Mouse (Mus musculus): ENCODE results near the gene Ripor1. TPM values are rescaled to one million over a fixed set of nuclear protein-coding genes. Genes with fewer than 3 reads are reported as not detected.
A peak's percentile ranks its signal among the peaks of the same experiment; 100 is the strongest.
"Not testable (repeated sequence)": the region's sequence is repeated elsewhere in the genome, so short reads cannot be mapped to it uniquely, and the experiment has no call there.

Gene Ripor1
- 179 and 221 TPM in 2 replicates for total RNA-seq (2014; fragmentation: Nextera tagmentation)
- total RNA-seq (2017): 8.0 and 11.0 TPM in 2 replicates
- polyA plus RNA-seq (2012): 141 and 150 TPM in 2 replicates

- Histone ChIP-seq H3K9me3 (replicated peaks) (no peaks in the 10 kb centered on the region), H3K4me1 (ENCODE audit: insufficient read depth, low read depth, low read length) (peaks cover 66% of the 10 kb centered on the region), H3K27me3 (ENCODE audit: insufficient read depth, low read length) (no peaks in the 10 kb centered on the region), H3K4me3 (ENCODE audit: low read depth, low read length) (peak within 1 kb of the TSS; percentile 97), H3K36me3 (replicated peaks) (peaks cover 27% of the 10 kb centered on the region)
- TF ChIP-seq GATA1 (IDR thresholded peaks at IDR 0.05; ENCODE audit: borderline replicate concordance, low read length): no peak
- TF ChIP-seq TAL1 (conservative IDR thresholded peaks at IDR 0.05; ENCODE audit: low read depth, low read length): peak; percentile 85
- 0 out of 2 replicates have a peak, but pooled peaks have one; percentile 16 for TF ChIP-seq CTCF (IDR thresholded peaks at IDR 0.05; ENCODE audit: low read depth, low read length)
- TF ChIP-seq GATA2 (IDR thresholded peaks at IDR 0.05; ENCODE audit: borderline replicate concordance, low read depth, low read length): no peak
- ATAC-seq (ENCODE audit: extremely low read depth, insufficient number of reproducible peaks, low FRiP score, poor library complexity, severe bottlenecking): peak; percentile 47
- DNase-seq (ENCODE audit: low spot score): peak; percentile 78
Measured at GRCm38 (mm10) chr8:105604804-105605381, at the start of gene Ripor1. Gene Ripor1 (plus strand): TSS chr8:105605255.

GRCm38 (mm10) chr8:105562863-105563262 lies 42.2 kb upstream of the Ripor1 start:
- Histone ChIP-seq H3K36me3 (replicated peaks) (peaks cover 50% of the 10 kb centered on the region), H3K4me1 (ENCODE audit: insufficient read depth, low read depth, low read length) (peaks cover 45% of the 10 kb centered on the region), H3K4me3 (ENCODE audit: low read depth, low read length) (no peak overlapping the region), H3K27me3 (ENCODE audit: insufficient read depth, low read length) (no peaks in the 10 kb centered on the region), H3K9me3 (replicated peaks) (no peaks in the 10 kb centered on the region)
- no peak for TF ChIP-seq CTCF (IDR thresholded peaks at IDR 0.05; ENCODE audit: low read depth, low read length)
- no peak for TF ChIP-seq POLR2AphosphoS5 (IDR thresholded peaks at IDR 0.05; ENCODE audit: insufficient replicate concordance, low read depth, low read length)
- no peak for TF ChIP-seq GATA2 (IDR thresholded peaks at IDR 0.05; ENCODE audit: borderline replicate concordance, low read depth, low read length)
- no peak for TF ChIP-seq TAL1 (conservative IDR thresholded peaks at IDR 0.05; ENCODE audit: low read depth, low read length)
- TF ChIP-seq GATA1 (IDR thresholded peaks at IDR 0.05; ENCODE audit: borderline replicate concordance, low read length): no peak
- no peak for DNase-seq (ENCODE audit: low spot score)
- no peak for ATAC-seq (ENCODE audit: extremely low read depth, insufficient number of reproducible peaks, low FRiP score, poor library complexity, severe bottlenecking)

GRCm38 (mm10) chr8:105563871-105564270 lies 41.2 kb upstream of the Ripor1 start:
- no peak for ATAC-seq (ENCODE audit: extremely low read depth, insufficient number of reproducible peaks, low FRiP score, poor library complexity, severe bottlenecking)
- peaks cover 45% of the 10 kb centered on the region for H3K4me1 ChIP-seq (ENCODE audit: insufficient read depth, low read depth, low read length)
- no peaks in the 10 kb centered on the region for H3K27me3 ChIP-seq (ENCODE audit: insufficient read depth, low read length)
- no peak for DNase-seq (ENCODE audit: low spot score)
- no peaks in the 10 kb centered on the region for H3K9me3 ChIP-seq (replicated peaks)
- H3K4me3 ChIP-seq (ENCODE audit: low read depth, low read length): no peak overlapping the region
- no peak for TF ChIP-seq GATA1 (IDR thresholded peaks at IDR 0.05; ENCODE audit: borderline replicate concordance, low read length)
- peaks cover 43% of the 10 kb centered on the region for H3K36me3 ChIP-seq (replicated peaks)

GRCm38 (mm10) chr8:105564573-105565229 lies 40.4 kb upstream of the Ripor1 start:
- not testable (repeated sequence) for DNase-seq (ENCODE audit: low spot score); H3K9me3 ChIP-seq (replicated peaks); ATAC-seq (ENCODE audit: extremely low read depth, insufficient number of reproducible peaks, low FRiP score, poor library complexity, severe bottlenecking); H3K27me3 ChIP-seq (ENCODE audit: insufficient read depth, low read length)
- Histone ChIP-seq H3K4me1 (ENCODE audit: insufficient read depth, low read depth, low read length) (peaks cover 45% of the 10 kb centered on the region), H3K36me3 (replicated peaks) (peaks cover 35% of the 10 kb centered on the region), H3K4me3 (ENCODE audit: low read depth, low read length) (peak overlapping the region; percentile 94)

- peak; percentile 24 for DNase-seq (ENCODE audit: low spot score)
- Histone ChIP-seq H3K4me1 (ENCODE audit: insufficient read depth, low read depth, low read length) (peaks cover 45% of the 10 kb centered on the region), H3K9me3 (replicated peaks) (no peaks in the 10 kb centered on the region), H3K36me3 (replicated peaks) (peaks cover 30% of the 10 kb centered on the region), H3K27me3 (ENCODE audit: insufficient read depth, low read length) (no peaks in the 10 kb centered on the region), H3K4me3 (ENCODE audit: low read depth, low read length) (peak overlapping the region; percentile 94)
- no peak for ATAC-seq (ENCODE audit: extremely low read depth, insufficient number of reproducible peaks, low FRiP score, poor library complexity, severe bottlenecking)
- TF ChIP-seq GATA1 (IDR thresholded peaks at IDR 0.05; ENCODE audit: borderline replicate concordance, low read length) (no peak), CTCF (IDR thresholded peaks at IDR 0.05; ENCODE audit: low read depth, low read length) (no peak), POLR2AphosphoS5 (IDR thresholded peaks at IDR 0.05; ENCODE audit: insufficient replicate concordance, low read depth, low read length) (no peak)
Measured at GRCm38 (mm10) chr8:105565401-105565881, 39.6 kb upstream of the Ripor1 start.

GRCm38 (mm10) chr8:105565952-105566702 lies 38.9 kb upstream of the Ripor1 start, which contains the start of gene Atp6v0d1:
Gene Atp6v0d1 (minus strand): TSS chr8:105566047.
- Histone ChIP-seq H3K27me3 (ENCODE audit: insufficient read depth, low read length) (no peaks in the 10 kb centered on the region), H3K4me3 (ENCODE audit: low read depth, low read length) (peak within 1 kb of the TSS; percentile 94), H3K4me1 (ENCODE audit: insufficient read depth, low read depth, low read length) (peaks cover 45% of the 10 kb centered on the region), H3K36me3 (replicated peaks) (peaks cover 28% of the 10 kb centered on the region), H3K9me3 (replicated peaks) (no peaks in the 10 kb centered on the region)
- TF ChIP-seq GATA1 (IDR thresholded peaks at IDR 0.05; ENCODE audit: borderline replicate concordance, low read length) (no peak), CTCF (IDR thresholded peaks at IDR 0.05; ENCODE audit: low read depth, low read length) (peak; percentile 26; the same call in 1 of the 2 replicates)
- DNase-seq (ENCODE audit: low spot score) (peak; percentile 96), ATAC-seq (ENCODE audit: extremely low read depth, insufficient number of reproducible peaks, low FRiP score, poor library complexity, severe bottlenecking) (peak; percentile 86)

Data from G1E (cell line).